Mouse (Mus musculus): ENCODE data around the gene Galnt17. TPM values are rescaled to one million over a fixed set of nuclear protein-coding genes. Genes with fewer than 3 reads are reported as not detected.

Galnt17 gene
- polyA plus RNA-seq, 1 experiment, result 0.73 TPM

DNA sequence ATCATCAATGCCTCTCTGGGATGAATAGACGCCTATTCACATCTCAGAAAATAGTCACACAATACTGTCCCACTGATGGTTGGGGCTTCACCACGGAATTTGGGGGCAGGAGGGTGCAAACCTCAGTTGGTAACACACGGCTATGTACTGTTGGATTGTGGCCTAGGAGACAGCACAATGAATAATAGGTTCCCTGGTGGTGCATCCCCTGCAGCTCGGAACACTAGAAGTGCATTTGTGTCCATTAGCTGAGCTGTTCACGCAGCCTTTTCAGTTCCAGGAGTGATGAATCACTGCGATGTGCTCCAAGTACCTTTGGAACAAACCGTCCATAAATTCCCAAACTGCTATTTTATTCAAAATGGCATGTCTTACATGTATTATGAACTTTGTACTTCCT lies 142.6 kb downstream of the Galnt17 start:
- no peaks in the 10 kb centered on the region for H3K36me3 ChIP-seq (ENCODE audit: control insufficient read depth, insufficient read depth, low read length, poor library complexity, severe bottlenecking)
- no peaks in the 10 kb centered on the region for H3K4me1 ChIP-seq (ENCODE audit: control insufficient read depth, insufficient read depth, low read length)
- H3K9ac ChIP-seq (ENCODE audit: low read depth, poor library complexity, severe bottlenecking), result no peak overlapping the region
- H3K4me3 ChIP-seq (ENCODE audit: low read depth, low read length), result no peak overlapping the region
- no peaks in the 10 kb centered on the region for H3K9me3 ChIP-seq (replicated peaks; ENCODE audit: control insufficient read depth, insufficient read depth, low read length, poor library complexity, severe bottlenecking)
- H3K27me3 ChIP-seq (ENCODE audit: control insufficient read depth, insufficient read depth, low read length, poor library complexity, severe bottlenecking), result no peaks in the 10 kb centered on the region
- H3K27ac ChIP-seq (ENCODE audit: insufficient read depth, low read length), result no peak overlapping the region
- TF ChIP-seq CTCF (IDR thresholded peaks at IDR 0.05; ENCODE audit: low read depth, low read length) (no peak), EP300 (IDR thresholded peaks at IDR 0.05; ENCODE audit: insufficient read depth, low read depth, low read length) (no peak), POLR2A (IDR thresholded peaks at IDR 0.05; ENCODE audit: insufficient read depth, low read length) (no peak)

GRCm38 (mm10) chr5:131157866-131158265 lies 150.4 kb downstream of the Galnt17 start:
- no peak overlapping the region for H3K4me3 ChIP-seq (ENCODE audit: low read depth, low read length)
- no peaks in the 10 kb centered on the region for H3K4me1 ChIP-seq (ENCODE audit: control insufficient read depth, insufficient read depth, low read length)
- no peaks in the 10 kb centered on the region for H3K9me3 ChIP-seq (replicated peaks; ENCODE audit: control insufficient read depth, insufficient read depth, low read length, poor library complexity, severe bottlenecking)
- no peak overlapping the region for H3K9ac ChIP-seq (ENCODE audit: low read depth, poor library complexity, severe bottlenecking)
- no peaks in the 10 kb centered on the region for H3K27me3 ChIP-seq (ENCODE audit: control insufficient read depth, insufficient read depth, low read length, poor library complexity, severe bottlenecking)
- H3K27ac ChIP-seq (ENCODE audit: insufficient read depth, low read length), result no peak overlapping the region
- H3K36me3 ChIP-seq (ENCODE audit: control insufficient read depth, insufficient read depth, low read length, poor library complexity, severe bottlenecking), result no peaks in the 10 kb centered on the region
- TF ChIP-seq POLR2A (IDR thresholded peaks at IDR 0.05; ENCODE audit: insufficient read depth, low read length) (no peak), EP300 (IDR thresholded peaks at IDR 0.05; ENCODE audit: insufficient read depth, low read depth, low read length) (no peak), CTCF (IDR thresholded peaks at IDR 0.05; ENCODE audit: low read depth, low read length) (no peak)

DNA sequence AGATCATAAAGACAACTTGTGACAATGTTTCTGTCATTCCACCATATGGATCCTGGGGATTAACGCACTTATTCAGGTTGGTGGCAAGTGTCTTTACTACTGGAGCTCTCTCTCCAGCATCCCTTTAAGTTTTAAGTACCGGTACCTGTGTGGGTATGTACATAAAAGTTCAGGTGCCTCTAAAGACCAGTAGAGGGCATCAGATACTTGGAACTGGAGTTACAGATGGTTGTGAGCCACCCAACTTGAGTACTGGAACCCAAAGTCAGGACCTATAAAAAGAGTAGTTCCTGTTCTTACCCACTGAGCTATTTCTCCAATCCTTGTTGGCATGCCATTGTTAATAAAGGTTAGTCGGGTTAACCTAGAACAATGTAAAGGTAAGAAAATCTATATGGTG lies 152.0 kb downstream of the Galnt17 start:
- Histone ChIP-seq H3K9me3 (replicated peaks; ENCODE audit: control insufficient read depth, insufficient read depth, low read length, poor library complexity, severe bottlenecking) (no peaks in the 10 kb centered on the region), H3K27me3 (ENCODE audit: control insufficient read depth, insufficient read depth, low read length, poor library complexity, severe bottlenecking) (no peaks in the 10 kb centered on the region), H3K27ac (ENCODE audit: insufficient read depth, low read length) (no peak overlapping the region), H3K9ac (ENCODE audit: low read depth, poor library complexity, severe bottlenecking) (no peak overlapping the region), H3K36me3 (ENCODE audit: control insufficient read depth, insufficient read depth, low read length, poor library complexity, severe bottlenecking) (no peaks in the 10 kb centered on the region), H3K4me3 (ENCODE audit: low read depth, low read length) (no peak overlapping the region), H3K4me1 (ENCODE audit: control insufficient read depth, insufficient read depth, low read length) (no peaks in the 10 kb centered on the region)
- TF ChIP-seq CTCF (IDR thresholded peaks at IDR 0.05; ENCODE audit: low read depth, low read length) (no peak), POLR2A (IDR thresholded peaks at IDR 0.05; ENCODE audit: insufficient read depth, low read length) (no peak), EP300 (IDR thresholded peaks at IDR 0.05; ENCODE audit: insufficient read depth, low read depth, low read length) (no peak)

- Histone ChIP-seq H3K4me1 (ENCODE audit: control insufficient read depth, insufficient read depth, low read length) (no peaks in the 10 kb centered on the region), H3K27ac (ENCODE audit: insufficient read depth, low read length) (no peak overlapping the region), H3K4me3 (ENCODE audit: low read depth, low read length) (no peak overlapping the region), H3K36me3 (ENCODE audit: control insufficient read depth, insufficient read depth, low read length, poor library complexity, severe bottlenecking) (no peaks in the 10 kb centered on the region), H3K27me3 (ENCODE audit: control insufficient read depth, insufficient read depth, low read length, poor library complexity, severe bottlenecking) (no peaks in the 10 kb centered on the region), H3K9ac (ENCODE audit: low read depth, poor library complexity, severe bottlenecking) (no peak overlapping the region), H3K9me3 (replicated peaks; ENCODE audit: control insufficient read depth, insufficient read depth, low read length, poor library complexity, severe bottlenecking) (no peaks in the 10 kb centered on the region)
- TF ChIP-seq CTCF (IDR thresholded peaks at IDR 0.05; ENCODE audit: low read depth, low read length) (no peak), EP300 (IDR thresholded peaks at IDR 0.05; ENCODE audit: insufficient read depth, low read depth, low read length) (no peak), POLR2A (IDR thresholded peaks at IDR 0.05; ENCODE audit: insufficient read depth, low read length) (no peak)
Observed at GRCm38 (mm10) chr5:131142606-131143005, 165.7 kb downstream of the Galnt17 start.

DNA sequence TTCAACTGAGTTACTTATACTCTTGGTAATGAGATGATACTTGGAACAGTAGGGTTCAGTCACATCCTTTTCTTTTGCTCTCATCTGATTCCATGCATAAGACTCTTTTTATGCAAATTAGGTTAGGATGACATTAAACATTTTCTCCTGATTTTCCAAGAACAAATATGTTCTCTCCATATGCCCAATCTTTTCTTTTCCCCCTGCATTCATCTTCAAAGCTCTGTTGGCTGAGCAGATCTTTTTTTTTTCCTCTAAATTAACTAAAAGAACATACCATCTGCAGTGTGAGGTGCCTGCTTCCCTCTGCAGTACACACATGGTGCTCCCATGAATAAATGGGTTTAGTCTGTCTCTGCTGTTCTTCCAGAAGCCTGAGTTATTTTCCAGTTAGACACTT lies 173.5 kb downstream of the Galnt17 start:
- H3K4me3 ChIP-seq (ENCODE audit: low read depth, low read length), result no peak overlapping the region
- no peaks in the 10 kb centered on the region for H3K9me3 ChIP-seq (replicated peaks; ENCODE audit: control insufficient read depth, insufficient read depth, low read length, poor library complexity, severe bottlenecking)
- H3K27me3 ChIP-seq (ENCODE audit: control insufficient read depth, insufficient read depth, low read length, poor library complexity, severe bottlenecking), result no peaks in the 10 kb centered on the region; the same call in 1 of the 2 replicates
- H3K36me3 ChIP-seq (ENCODE audit: control insufficient read depth, insufficient read depth, low read length, poor library complexity, severe bottlenecking), result no peaks in the 10 kb centered on the region
- H3K9ac ChIP-seq (ENCODE audit: low read depth, poor library complexity, severe bottlenecking), result no peak overlapping the region
- no peak overlapping the region for H3K27ac ChIP-seq (ENCODE audit: insufficient read depth, low read length)
- TF ChIP-seq EP300 (IDR thresholded peaks at IDR 0.05; ENCODE audit: insufficient read depth, low read depth, low read length) (no peak), POLR2A (IDR thresholded peaks at IDR 0.05; ENCODE audit: insufficient read depth, low read length) (no peak), CTCF (IDR thresholded peaks at IDR 0.05; ENCODE audit: low read depth, low read length) (no peak)
- H3K4me1 ChIP-seq (ENCODE audit: control insufficient read depth, insufficient read depth, low read length), result no peaks in the 10 kb centered on the region

- Histone ChIP-seq H3K9me3 (replicated peaks; ENCODE audit: control insufficient read depth, insufficient read depth, low read length, poor library complexity, severe bottlenecking) (no peaks in the 10 kb centered on the region), H3K27ac (ENCODE audit: insufficient read depth, low read length) (no peak overlapping the region), H3K4me1 (ENCODE audit: control insufficient read depth, insufficient read depth, low read length) (no peaks in the 10 kb centered on the region), H3K36me3 (ENCODE audit: control insufficient read depth, insufficient read depth, low read length, poor library complexity, severe bottlenecking) (no peaks in the 10 kb centered on the region), H3K27me3 (ENCODE audit: control insufficient read depth, insufficient read depth, low read length, poor library complexity, severe bottlenecking) (no peaks in the 10 kb centered on the region), H3K9ac (ENCODE audit: low read depth, poor library complexity, severe bottlenecking) (no peak overlapping the region), H3K4me3 (ENCODE audit: low read depth, low read length) (no peak overlapping the region)
- TF ChIP-seq POLR2A (IDR thresholded peaks at IDR 0.05; ENCODE audit: insufficient read depth, low read length), result no peak
- TF ChIP-seq CTCF (IDR thresholded peaks at IDR 0.05; ENCODE audit: low read depth, low read length), result no peak
- TF ChIP-seq EP300 (IDR thresholded peaks at IDR 0.05; ENCODE audit: insufficient read depth, low read depth, low read length), result no peak
Observed at GRCm38 (mm10) chr5:131120296-131120840, 187.9 kb downstream of the Galnt17 start.
